Mouse (Mus musculus) left cerebral cortex, postnatal 25 days (tissue): ENCODE results near the gene Galm. TPM values are rescaled to one million over a fixed set of nuclear protein-coding genes. Genes with fewer than 3 reads are reported as not detected.

Experiments used
- DNase-seq, 2 experiments: peaks; one replicate each; pipeline ENCODE4 v3.0.0; 2022; ENCODE audit warnings: low spot score in 2 of 2, mixed read lengths in 1 of 2
- intact Hi-C: fragments of 180-260 bp; cut with DNase I; formaldehyde crosslinking; loops from one replicate; pipeline ENCODE4 v1.15.1; 2025
- total RNA-seq, 2 experiments: library from RNA; stranded (reverse); gene quantifications; 2 replicates each; pipeline ENCODE4 v1.2.3; 2021

Gene Galm
- total RNA-seq: 1 to 10 TPM; 1.8 to 2.2 TPM

DNA sequence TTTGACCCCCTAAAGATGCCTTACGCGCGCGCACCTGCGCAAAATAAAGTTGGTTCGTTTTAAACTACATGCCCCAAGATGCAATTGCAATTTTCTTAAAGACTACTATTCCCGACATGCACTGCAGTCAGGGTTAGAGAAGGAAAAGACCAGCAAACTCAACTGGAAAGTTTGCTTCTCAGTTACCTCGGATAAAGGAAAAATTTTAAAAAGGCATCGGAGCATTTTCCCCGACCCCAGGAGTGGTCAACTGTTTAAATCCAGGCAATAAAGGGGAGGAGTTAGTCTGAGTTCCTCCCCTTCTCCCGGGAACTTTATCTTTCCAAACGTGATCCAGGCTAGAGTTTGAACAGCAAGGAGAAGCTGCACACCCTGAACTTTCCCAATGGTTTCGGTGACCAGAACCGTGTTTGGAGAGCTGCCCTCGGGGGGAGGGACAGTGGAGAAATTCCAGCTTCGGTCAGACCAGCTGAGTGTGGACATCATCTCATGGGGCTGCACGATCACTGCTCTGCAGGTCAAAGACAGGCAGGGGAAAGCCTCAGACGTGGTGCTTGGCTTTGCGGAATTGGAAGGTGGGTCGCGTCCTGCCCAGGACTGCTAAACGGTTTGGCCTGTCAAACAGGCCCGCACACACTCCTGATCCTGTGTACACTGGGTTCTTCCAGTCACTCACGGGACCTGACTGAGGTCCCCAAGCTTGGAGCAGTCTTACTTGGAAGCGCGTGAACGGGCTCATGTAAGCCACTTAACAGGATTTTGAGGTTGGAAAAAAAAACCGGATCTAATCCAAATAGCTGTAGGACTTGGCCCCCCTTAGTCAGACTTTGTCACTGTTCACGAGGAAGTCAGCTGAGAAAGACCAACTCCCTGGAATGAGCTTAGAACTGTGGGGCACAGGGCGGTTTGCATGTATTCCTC, at the start of gene Galm:
Gene Galm (plus strand): TSS at position 141 of the 921 bp plus-strand sequence.
- peak; percentile 49 to 73 for DNase-seq
- intact Hi-C loops: loop anchor here (2.0 to 5.0 kb wide), 3 partner anchors 39 to 65 kb away; partner anchors contain the start of gene Hnrnpll

DNA sequence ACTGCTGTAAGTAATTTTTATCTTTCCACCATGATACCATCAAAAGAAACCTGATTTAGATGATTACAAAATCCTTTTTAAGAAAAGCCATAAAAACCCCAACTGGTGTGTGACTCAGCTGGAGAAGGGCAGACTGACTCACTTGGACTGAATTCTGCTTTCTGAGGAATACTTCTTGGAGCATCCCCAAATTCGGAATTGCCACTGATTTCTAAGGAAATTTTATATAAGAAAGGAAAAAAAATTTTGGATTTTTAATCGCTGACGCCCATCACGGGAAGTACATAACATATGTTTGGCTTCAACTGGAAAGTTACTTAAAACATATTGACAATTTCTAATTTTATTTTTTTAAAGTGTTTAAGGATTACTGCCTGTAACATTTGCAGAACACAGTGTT, 48.5 kb upstream of the Galm start:
- DNase-seq: peak in 1 of 2 experiments; percentile 89
- intact Hi-C loops: loop anchor here (1.0 kb wide), 1 partner anchor 88 kb away; no protein-coding TSS in a partner anchor

GRCm38 (mm10) chr17:80083223-80083622, 44.0 kb upstream of the Galm start:
- DNase-seq: no peak
- intact Hi-C loops: loop anchor here (5.0 kb wide), 1 partner anchor 44 kb away; the partner anchor contains the start of gene Galm

DNA sequence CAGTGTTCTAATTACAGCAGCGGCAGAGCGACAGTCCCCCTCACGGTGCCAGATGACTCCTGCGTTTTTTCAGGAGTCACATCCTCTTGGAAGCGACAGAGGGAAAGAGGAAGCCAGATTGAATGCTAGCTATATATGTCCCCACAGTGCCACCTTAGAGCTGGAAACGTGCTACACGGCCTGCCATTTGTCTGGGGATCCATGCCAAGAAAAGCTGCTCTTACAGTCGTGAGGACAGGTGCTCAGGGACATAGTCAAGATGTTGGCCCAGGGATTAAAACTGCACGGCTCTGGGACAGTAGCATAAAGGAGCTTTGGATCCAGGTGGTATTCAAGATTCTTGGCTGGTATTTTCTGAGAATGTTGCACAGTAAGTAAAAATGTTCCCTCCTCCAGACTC, 42.8 kb upstream of the Galm start:
- DNase-seq: peak; percentile 55 to 91
- intact Hi-C loops: loop anchor here (1.0 to 5.0 kb wide), 2 partner anchors 43 to 82 kb away; partner anchors contain the start of gene Galm

DNA sequence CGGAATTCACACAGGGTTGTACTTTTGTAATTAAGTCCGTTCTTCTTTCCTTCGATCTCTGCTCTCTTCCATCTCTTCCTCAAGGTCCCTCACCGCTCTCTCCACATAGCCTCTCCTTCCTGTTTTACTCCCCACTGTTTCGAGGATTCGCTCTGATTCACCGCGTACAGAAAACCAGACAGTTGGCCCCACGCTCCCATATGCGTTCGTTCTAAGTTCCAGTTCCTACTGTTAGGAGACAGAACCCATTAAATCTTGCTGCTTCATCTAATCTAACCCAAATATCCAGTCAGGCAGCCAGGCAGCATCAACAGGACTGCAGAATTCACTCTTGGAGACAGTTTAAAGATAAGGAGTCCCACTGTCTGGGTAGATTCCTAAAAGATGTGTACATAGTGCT, 40.7 kb upstream of the Galm start:
- no peak for DNase-seq
- intact Hi-C loops: no loop called here

- DNase-seq: no peak
- intact Hi-C loops: no loop called here
Observed at GRCm38 (mm10) chr17:80088168-80088567, 39.1 kb upstream of the Galm start.

DNA sequence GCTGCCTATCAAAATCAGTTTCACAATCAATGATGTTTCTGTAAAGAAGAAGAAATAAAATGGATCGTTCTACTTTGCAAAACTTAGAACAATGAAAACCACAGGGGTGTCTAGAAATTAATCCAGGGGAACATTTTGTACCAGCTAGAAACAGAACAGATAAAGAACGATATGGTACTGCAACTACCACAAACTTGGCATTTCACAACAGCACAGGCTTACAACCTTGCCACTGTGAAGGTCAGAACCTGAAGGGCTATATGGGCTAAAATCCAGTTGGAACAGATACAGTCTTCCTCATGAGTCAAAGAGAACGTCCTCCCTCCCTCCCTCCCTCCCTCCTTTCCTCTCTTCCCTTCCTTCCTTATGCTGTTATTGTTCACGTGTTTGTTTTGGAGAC, 36.7 kb upstream of the Galm start:
- intact Hi-C loops: no loop called here
- DNase-seq: no peak

GRCm38 (mm10) chr17:80091879-80092549, 35.3 kb upstream of the Galm start:
- no peak for DNase-seq
- intact Hi-C loops: no loop called here

DNA sequence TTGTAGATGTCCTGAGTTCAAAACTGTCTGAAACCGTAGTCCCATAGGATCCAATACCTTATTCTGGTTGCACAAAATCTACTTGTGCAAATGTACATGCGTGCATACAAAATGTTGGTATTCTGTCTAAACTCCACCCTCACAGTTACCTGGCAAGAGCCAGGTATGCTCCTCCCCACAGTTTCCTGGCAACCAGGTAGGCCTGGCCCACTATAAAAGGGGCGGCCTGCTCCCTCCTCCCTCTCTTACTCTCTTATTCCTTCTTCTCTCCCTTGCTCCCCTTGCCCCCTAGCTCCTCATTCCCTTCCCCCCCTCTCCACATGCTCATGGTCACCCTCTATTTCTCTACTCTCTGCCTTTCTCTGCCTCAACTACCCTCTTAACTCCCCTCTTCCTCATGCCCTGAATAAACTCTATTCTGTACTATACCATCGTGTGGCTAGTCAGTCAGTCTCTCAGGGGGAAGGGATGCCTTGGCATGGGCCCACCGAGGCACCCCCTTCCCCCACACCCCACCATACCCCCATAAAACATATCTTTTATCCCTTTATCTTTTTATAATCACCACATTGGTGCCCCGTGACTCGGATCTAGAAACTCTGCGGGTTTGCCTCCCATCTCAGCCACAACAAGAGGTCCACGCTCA, 31.9 kb upstream of the Galm start:
- intact Hi-C loops: no loop called here
- no peak for DNase-seq

GRCm38 (mm10) chr17:80096043-80096719, 31.1 kb upstream of the Galm start:
- intact Hi-C loops: no loop called here
- DNase-seq: peak; percentile 42 to 61

GRCm38 (mm10) chr17:80096720-80097114, 30.6 kb upstream of the Galm start:
- no peak for DNase-seq
- intact Hi-C loops: no loop called here

- no peak for DNase-seq
- intact Hi-C loops: no loop called here
Observed at GRCm38 (mm10) chr17:80097221-80097620, 30.1 kb upstream of the Galm start.

- DNase-seq: no peak
- intact Hi-C loops: no loop called here
Observed at GRCm38 (mm10) chr17:80099823-80100222, 27.4 kb upstream of the Galm start.

DNA sequence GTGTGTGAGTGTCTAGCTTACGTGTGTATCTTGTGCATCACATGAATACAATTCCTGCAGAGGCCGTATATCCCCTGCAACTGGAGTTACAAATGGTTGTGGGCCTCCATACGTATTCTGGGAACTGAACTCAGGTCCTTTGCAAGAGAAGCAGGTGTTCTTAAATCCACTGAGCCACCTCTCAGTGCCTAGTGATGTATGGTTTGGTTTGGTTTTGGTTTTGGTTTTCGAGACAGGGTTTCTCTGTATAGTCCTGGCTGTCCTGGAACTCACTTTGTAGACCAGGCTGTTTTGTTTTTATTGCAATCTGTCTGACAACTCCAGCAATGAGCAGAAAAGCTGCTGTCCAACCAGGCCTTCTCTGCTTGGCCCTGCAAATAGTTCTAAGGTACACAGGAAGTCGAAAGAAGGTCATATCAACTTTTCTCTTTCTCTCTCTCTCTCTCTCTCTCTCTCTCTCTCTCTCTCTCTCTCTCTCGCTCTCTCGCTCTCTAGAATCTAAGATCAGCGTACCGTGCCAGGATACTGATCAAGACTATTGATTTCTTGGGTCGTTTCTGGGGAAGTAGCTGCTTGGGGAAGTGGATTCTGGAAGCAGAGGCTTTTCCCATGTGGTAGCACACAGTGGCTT, 21.8 kb upstream of the Galm start:
- no peak for DNase-seq
- intact Hi-C loops: no loop called here

GRCm38 (mm10) chr17:80112665-80113305, 14.5 kb upstream of the Galm start:
- DNase-seq: no peak
- intact Hi-C loops: no loop called here

- intact Hi-C loops: no loop called here
Observed at GRCm38 (mm10) chr17:80113468-80113867, 13.8 kb upstream of the Galm start.

GRCm38 (mm10) chr17:80120396-80120795, 6.9 kb upstream of the Galm start:
- intact Hi-C loops: no loop called here
- DNase-seq: no peak

More at GRCm38 (mm10) chr17:80113468-80113867, 13.8 kb upstream of the Galm start:
- no peak for DNase-seq

DNA sequence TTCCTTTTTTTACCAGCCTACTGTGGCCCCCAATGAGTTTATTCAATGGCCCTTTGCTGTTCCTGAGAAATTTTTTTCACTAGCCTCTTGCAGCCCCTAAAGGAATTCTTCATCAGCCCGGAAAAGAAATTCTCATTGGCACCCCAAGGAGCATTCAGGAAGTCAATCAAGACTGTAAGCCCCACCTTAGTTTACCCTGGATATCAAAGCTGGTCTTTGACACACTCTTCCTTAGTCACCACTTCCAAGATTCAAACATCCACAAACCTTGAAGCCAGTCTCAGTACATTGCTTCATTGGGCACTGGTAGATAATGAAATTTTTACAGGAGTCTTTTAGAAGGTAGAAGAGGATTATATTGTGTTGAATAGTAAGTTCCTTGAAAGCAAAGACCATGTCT, 5.4 kb upstream of the Galm start:
- intact Hi-C loops: no loop called here
- DNase-seq: no peak
